Mouse (Mus musculus) c-Kit-negative CD71-positive TER-119-positive erythroid progenitor cells, embryonic 14.5 days (primary cell): ENCODE data around the gene Dlgap1.

Experiments used
- DNase-seq: peaks from one replicate; pipeline ENCODE4 v3.0.0-alpha.2; 2013; ENCODE audit warnings: low read depth, low spot score

Gene Dlgap1

DNA sequence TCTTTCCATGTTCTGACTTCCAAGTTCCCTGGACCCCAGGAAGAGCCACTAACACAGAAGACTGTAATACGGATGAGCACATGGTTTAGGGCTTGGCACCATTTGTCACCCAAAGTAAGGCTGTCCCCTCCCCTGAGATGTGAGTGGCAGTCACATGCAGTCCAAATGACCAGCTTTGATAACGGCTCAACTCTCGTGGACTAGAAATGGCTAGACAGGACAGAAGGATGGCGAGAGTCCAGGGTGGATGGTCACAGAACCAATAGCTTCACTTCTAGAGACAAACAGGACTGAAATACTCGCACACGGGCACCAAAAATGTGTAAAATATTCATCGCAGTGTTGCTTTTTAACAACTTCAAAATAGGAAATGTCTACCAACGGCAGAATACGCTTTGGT, 657.5 kb downstream of the Dlgap1 start:
- no peak for DNase-seq

DNA sequence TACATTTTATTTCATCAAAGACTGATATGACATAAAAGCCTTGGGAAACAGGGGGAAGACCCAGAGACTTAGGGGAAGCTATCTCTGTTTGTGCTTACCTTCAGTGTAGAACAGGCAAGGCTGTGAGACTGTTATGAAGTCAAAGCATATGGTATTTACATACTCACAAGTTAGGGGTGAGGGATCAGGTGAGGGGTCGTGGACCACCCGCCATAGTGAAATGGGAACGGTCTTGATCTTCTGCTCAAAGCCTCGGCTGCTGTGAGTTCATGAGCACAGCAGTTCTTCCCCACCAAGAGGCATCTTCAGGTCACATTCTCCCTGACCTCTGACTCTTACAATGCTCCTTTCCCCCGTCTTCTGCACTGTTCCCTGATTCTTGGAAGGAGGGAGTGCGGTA, 658.1 kb downstream of the Dlgap1 start:
- no peak for DNase-seq

DNA sequence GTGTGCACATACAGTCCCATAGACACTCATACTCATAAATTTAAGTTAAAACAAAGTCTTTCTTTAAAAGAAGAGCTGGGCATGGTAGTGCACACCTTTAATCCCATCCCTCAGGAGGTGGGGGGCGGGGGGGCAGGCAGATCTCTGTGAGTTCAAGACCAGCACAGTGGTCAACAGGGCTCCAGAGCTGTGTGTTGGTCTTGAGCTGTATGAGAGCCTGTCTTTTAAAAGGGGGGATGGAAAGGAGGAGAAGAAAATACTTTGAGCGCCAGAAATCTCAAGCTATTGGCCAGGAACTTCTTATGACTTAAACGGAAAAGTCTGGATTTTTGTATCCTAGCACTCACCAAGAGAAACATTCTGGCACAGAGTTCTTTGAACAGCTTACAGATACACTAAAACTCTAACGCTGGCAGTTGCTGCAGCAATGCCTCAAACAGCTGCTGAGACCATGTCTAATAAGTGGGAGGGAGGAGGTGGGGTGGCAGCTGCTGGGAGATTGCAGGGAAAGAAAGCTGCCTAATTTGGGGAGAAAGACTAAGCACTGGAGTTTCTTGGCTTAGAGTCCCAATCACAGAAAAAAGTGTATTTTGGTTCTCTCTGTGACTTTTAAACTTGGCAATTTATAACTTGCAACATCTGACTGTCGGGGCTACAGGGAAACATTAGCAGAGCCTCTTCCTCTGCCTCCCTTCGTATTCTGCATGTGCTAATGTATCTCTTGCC, 660.9 kb downstream of the Dlgap1 start:
- no peak for DNase-seq

DNA sequence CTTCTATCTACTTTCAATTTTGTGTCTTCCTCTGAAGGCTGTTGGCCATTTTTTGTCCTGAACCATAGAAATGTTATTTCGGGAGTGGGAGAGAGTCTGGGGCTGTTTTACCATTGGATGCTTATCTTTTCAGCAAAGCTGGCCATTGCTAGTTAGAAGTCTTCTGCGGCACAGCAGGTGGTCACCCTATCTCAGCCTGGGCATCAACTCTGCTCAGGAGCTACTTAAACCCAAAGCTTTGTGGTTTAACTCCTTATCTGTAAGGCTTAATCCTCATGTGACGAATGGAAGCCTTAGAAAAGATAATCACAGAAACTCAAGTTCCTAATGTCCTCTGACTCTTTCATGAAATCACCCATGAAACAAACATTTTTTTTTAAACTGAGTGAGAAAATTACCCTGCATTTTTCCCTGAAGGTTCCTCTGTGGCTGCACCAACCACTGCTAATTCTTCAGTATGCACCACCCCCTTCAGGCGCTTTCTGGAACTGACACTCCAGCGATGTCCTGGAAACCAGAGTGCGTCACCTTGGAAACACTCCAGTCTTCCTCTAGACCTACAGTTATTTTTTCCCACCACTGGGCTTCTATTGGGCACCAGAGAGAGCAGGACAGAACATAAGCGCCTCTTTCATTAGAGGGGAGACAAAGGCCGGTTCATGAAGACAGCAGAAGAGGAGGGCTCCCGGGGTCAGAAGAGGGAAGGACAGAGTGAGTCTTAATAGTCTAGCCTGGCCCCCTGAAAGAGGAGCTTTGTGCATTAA, 664.5 kb downstream of the Dlgap1 start:
- no peak for DNase-seq

DNA sequence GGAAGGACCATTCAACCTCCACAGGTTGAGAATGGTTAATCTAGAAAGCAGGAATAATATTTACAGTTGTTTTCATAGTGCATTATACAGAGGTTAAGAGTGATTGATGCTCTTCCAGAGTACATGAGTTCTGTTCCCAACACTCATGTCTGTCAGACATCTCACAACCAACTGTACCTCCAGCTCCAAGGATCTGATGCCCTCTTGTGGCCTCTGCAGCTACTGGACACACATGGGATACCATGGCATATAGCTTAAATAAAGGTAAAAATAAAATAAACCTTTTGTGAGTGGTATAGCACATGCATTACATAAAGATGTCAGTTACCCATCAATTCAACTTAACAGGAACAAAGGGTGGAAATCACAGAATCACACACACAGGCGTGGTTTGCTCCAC, 674.3 kb downstream of the Dlgap1 start:
- DNase-seq, result no peak

DNA sequence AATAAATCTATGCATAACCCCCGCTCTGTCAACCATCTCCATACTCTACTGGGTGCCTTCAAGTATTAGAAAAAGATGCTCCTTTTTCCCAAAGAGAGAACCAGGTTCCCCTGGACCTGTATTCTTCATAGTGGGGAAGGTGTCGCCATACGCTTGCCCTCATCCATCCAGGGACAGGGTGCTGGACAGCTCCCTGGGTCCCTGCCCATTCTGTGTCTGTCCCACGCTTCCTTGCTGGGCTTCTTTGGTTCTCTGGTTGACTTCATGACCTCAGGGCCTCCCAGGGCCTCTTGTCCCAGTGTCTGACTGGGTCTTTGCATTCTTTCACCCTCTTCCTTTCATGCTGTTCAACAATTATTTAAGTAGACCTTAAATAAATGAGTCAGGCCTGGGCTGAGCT, 677.8 kb downstream of the Dlgap1 start:
- DNase-seq, result no peak

DNA sequence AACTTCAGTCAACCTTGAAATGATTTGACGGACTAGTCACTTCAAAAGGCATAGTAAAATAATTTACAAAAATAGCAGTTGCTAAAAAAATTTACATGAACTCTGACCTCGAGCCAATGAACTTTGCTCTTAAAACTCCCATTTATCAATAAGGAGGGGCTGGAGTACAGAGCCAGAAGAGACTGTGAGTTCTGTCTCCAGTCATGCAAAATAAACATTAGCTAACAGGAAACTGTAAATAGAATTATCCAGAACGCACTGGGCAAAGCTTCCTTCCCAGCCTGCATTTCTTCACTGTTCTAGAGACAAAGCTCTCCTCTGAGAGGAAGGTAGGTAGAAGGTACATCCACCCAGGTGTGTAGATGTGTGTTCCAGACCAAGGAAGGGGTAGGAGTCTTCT, 692.5 kb downstream of the Dlgap1 start:
- no peak for DNase-seq

DNA sequence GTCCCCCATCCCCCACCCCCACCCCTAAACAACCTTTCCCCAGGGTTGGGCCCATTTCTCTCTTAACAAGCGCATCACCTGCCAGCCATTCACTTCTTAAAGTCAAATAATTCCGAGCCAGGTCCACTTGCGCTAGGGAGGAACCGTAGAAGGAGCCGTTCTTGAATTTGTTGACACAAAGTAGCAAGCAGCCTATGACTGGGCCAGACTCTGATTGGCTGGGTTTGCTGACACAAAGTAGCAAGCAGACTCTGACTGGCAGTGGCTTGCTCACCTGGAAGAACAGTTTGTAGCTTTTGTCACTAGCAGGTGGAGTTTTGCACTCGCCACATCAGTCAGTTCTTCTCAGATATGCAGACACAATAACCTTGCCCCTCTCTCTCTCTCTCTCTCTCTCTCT, 695.1 kb downstream of the Dlgap1 start:
- no peak for DNase-seq

DNA sequence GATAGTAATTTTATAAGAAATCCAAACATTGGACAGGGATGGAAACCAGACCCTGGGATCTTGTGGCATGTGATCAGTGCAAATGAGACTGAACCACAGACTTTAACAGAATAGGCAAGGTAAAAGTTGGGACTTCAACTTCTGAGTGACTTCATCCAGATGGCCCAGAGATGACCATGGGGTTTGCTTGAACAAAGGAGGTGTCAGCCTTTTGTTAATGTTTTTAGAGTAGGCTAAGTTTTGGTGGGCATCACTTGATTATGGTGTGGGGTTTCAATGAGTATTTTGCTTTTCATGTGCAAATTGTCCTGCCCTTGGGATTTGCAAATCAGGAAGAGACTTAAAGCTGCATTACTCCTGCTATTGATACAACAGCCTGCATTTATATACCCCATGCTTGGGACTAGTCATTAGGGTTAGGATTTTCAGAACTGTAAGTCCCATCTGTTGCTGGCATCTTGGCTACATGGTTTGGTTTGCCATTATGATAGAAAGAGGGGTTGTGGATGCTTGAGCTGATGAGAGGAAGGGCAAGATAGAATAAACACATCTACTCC, 695.7 kb downstream of the Dlgap1 start:
- DNase-seq, result no peak

DNA sequence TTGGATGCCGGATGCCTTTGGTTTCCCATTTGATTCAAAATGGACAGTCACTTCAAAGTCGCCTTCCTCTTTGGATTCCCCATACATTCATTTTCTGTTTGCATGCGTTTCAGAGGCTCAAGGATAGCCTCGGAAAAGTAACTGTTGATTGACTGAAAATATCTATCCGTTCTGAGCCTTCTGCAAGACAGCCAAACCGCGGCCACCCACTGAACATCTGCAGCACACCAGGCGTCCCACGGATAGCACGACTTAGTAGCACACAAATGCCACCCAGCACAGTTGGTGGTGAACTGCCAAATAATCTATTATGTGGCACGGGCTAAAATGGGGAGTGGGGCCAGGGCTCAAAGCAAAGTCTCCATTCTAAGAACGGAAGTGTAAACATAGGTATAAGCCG, 705.1 kb downstream of the Dlgap1 start:
- DNase-seq, result no peak

DNA sequence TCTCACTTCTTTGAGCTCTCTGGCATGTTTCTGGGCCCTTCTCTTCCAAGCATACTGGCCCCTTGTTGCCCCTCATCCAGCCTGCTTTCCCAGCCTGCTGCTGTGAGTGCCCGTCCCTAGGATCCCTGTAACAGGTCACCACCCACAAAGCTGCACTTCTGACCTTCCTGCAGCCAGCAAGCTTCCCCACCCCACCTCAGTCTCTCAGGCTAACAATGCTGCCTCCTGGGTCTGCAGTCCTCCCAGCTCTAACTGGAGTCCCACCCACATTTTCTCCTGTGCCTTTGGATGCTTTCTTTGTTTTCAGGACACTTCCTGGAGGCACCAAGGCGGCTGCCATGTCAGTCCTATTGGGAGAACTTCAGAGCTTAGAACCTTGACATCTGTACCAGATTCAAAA, 707.6 kb downstream of the Dlgap1 start:
- no peak for DNase-seq

DNA sequence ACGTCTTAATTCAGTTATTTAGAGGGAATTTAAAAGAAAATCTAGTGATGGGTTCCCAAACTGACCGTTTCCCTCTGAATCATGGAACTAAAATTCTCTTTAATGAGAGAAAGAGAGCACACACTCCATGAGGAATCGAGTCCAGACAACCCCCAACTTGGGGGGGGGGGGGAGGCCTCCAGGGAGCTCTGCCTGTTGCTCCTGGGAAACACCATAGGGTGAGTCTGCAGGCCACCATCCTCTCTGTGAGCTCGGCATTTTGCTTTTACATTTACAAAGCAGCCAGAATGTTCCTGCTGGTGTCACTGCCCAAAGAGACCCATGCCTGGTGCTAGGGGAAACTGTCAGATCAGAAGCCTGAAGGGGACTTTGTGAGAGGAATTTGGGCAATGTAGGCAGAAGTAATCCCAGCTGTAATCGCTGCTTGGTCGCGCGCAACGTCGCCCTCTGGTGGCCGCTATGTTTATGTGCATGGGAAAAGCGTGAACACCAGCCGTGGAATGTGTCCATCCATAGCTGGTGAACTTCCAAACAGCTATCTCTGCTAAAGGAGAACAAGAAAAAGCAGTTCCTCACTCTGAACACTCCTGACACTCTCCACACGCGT, 714.8 kb downstream of the Dlgap1 start:
- DNase-seq, result no peak

DNA sequence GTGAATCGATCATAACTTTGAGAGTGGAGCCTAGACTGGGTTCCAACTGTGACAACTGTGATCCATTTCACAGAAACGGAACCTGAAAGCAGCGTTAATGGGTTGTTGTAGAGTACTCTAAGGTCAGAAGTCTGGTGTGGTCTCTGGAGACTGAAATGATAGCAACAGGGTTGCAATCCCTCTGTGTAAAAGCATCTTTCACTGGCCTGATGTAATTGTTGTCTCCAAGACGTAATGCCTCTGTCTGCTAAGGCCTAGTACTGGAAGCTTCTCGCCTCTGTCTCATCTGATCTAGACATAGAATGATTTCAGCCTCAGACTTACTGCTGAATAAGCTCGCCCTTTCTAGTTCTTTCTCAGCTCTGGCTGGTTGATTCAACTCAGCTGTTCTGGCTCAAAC, 721.3 kb downstream of the Dlgap1 start:
- DNase-seq, result no peak

DNA sequence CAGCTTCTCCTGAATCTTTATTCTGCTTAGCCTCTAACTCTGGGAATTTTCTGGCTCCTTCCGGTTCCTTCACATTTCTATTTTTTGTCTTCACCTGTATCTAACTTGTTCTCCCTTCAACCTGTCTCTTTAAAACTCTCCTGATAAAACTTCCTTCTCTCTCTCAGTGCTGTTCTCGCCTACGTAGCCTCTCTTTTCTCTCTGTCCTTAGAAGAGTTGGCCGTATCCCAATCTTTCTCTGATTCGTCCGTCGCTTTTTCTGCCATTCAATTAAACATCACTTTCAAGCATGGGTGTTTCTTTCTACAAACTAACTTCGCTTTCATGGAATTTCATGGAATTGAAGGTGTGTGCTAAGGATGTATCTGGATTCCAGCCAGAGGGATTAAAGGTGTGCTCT, 721.7 kb downstream of the Dlgap1 start:
- DNase-seq, result no peak

DNA sequence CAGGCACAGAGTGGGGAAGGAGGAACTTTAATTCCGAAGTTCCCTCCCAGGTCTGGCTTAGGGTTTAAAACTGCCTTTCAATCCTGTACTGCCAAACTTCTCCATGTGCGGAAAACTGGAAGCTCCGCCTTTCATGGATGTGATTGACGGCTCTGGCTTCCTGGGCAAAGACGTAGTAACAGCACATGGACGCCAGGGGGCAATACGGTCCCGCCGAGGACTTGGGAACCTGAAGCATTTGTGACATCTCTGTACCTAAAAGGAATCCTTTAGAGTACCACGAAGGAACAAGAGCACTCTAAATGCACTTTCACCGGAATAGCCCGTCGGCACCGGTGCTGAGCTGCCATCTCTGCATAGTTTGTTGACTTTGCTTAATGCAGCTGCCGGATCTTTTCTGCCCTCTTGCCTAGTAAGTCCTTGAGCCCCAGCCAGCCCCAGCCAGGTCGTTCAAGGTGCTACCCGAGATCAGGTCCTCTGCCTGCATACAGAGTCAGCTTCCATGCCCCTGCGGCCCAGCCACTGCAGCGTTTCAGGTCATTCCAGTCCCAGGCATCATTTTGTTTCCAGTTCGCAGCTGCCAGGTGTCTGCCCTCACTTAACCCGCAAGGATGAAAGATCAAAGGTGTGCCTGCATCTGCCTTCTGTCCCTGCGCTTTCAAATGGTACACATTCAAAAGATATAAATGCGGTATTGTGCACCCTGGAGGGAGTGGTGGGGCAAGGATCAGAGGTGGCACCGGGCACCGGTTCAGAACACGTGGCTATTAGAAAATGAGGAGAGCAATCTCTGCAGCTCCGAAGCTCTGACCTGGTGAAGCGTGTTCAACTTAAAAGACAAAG, 738.3 kb downstream of the Dlgap1 start:
- DNase-seq, result no peak

DNA sequence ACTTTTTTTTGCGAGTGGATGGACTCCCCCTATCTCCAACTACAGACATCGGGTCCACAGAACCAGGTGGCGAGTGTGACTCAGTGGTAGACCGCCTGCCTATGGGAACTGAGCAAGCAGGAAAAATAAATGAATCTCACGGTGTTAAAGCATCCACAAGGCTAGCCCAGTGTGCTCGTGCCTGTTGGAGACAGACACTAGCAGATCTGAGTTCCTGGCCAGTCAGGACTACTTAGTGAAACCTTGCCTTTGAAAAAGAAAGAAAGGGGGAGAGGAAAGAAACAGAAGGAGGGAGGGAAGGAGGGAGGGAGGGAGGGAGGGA, 738.9 kb downstream of the Dlgap1 start:
- DNase-seq, result no peak

DNA sequence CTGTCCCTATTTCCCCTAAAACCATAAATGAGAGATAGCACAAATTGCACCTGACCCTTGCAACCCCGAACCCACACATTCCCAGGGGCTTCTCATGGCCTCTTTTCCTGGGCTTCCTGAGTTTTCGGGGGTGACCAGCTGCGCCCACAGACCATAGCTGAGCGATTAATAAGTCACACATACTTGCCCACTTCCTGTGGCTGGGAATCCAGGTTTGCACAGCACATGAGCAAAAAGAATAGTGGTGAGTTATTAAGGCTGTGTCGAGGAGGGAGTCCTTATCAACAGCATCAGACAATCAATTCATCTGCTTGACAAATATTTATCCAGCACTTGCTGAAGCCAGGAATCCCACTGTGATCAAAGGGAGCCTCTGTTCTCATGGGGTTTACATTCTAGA, 740.7 kb downstream of the Dlgap1 start:
- no peak for DNase-seq

DNA sequence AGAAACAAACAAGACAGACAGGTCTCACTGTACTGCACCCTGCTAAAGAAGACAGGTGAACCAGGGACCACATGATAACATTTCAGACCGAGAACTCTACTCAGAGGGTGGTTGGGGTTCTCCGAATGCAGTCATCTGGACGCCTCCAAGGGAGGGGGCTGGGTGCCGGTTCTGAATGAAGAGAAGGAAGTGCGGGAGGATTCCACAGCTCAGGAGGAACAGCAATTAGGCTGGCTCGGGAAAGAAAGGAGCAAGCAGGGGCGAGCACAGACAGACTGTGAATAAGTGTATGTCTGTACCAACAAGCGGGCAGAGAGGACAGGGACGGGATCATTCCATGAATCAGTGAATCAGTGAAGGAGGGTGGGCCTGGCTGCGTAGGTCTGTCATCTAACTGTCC, 744.6 kb downstream of the Dlgap1 start:
- no peak for DNase-seq

DNA sequence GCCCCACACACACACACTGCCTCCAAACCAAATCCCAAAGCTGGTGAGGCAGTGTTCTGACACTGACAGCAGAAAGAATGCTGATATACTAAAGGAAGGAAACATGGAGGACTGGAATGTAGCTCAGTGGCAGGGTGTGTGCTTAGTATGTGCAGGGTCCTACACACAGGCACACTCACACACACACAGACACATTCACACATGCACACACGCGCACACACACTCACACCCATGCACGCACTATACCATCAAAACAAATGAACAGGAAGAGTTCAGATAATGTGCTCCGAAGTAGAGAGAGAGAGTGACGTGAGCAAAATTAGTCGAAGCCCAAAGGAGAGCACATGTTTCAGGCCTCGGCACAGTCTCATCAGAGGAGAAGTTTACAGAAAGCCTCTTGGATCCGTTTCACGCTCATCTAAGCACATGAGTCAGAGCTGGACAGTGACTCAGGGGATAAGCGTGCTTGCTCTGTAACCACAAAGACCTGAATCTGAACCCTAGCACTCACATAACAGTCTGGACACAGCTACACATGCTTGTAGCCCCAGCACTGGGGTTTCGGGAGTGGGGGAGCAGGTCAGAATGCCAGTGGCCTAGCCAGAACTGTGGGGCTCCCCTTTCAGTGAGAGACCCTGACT, 750.9 kb downstream of the Dlgap1 start:
- DNase-seq, result no peak

DNA sequence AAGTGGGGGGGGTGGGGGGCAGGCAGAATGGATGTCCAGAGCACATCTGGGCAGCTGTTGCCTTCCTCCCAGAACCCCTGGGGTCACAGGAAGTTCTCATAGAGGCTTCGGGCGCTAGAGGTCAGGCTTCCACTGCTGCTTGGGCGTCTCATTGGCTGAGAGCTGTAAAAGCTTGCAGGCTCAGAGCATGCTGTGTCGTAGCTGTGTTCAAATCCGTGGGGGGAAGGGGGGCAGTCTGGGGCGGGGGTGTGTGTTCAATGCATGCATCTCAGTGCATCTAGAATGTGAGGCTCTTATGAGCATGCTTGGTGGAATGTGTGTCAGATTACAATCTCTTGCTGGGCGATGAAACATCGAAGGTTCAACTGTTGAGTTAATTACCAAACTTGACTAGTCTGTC, 751.9 kb downstream of the Dlgap1 start:
- no peak for DNase-seq

DNA sequence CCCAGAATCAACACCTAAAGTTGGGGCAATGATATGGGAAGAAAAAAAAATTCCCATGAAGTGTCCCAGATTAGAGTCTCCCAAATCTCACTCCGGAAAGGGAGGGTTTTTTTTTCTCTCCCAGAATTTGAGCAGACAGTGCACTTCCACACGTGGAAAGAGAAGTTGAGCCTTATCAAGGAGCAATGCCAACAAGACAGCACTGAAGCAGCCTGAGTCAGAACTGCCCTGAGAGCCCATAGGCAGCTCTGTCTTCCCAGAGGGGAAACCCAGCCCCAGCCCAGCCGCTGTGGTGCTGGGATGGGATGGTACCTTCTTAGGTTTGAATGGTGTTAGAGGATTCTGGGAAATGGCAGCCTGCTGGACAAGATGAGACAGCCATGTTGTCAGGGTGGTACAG, 753.3 kb downstream of the Dlgap1 start:
- DNase-seq, result no peak
